Mouse (Mus musculus) heart, embryonic 16.5 days (tissue): ENCODE results near the gene Gbx2. TPM values are rescaled to one million over a fixed set of nuclear protein-coding genes. Genes with fewer than 3 reads are reported as not detected.

Experiments used
- ATAC-seq: fragments of 200-750 bp; cut with Nextera tagmentation; replicated peaks from 2 replicates; pipeline ENCODE4 v1.8.0; 2017; ENCODE audit warnings: moderate number of reproducible peaks; ENCODE audit not compliant: insufficient read depth, low FRiP score; ENCODE audit errors: extremely low read depth
- H3K27ac ChIP-seq: fragments of 300-500 bp; sonication (generic); 2 replicates; pipeline ENCODE4 v1.5.1; 2014; ENCODE audit warnings: mild to moderate bottlenecking, low read length, control low read depth, moderate library complexity
- H3K27me3 ChIP-seq: fragments of 300-500 bp; sonication (generic); 2 replicates; pipeline ENCODE4 v1.6.1; 2014; ENCODE audit warnings: low read length, mixed read lengths; ENCODE audit not compliant: control insufficient read depth, insufficient read depth
- H3K36me3 ChIP-seq: fragments of 300-500 bp; sonication (generic); 2 replicates; pipeline ENCODE4 v1.6.1; 2014; ENCODE audit not compliant: control insufficient read depth, insufficient read depth
- H3K4me1 ChIP-seq: fragments of 300-500 bp; sonication (generic); 2 replicates; pipeline ENCODE4 v1.6.1; 2014; ENCODE audit warnings: low read length, mixed read lengths; ENCODE audit not compliant: control insufficient read depth, insufficient read depth
- H3K4me2 ChIP-seq: fragments of 300-500 bp; sonication (generic); 2 replicates; pipeline ENCODE4 v1.6.1; 2014; ENCODE audit warnings: low read depth, mild to moderate bottlenecking, control low read depth, low read length
- H3K4me3 ChIP-seq: fragments of 300-500 bp; sonication (generic); 2 replicates; pipeline ENCODE4 v1.5.1; 2014; ENCODE audit warnings: mild to moderate bottlenecking, control low read depth, low read length
- H3K9ac ChIP-seq: fragments of 300-500 bp; sonication (generic); 2 replicates; pipeline ENCODE4 v1.6.1; 2014; ENCODE audit warnings: low read length, control low read depth
- H3K9me3 ChIP-seq: fragments of 300-500 bp; sonication (generic); replicated peaks from 2 replicates; pipeline ENCODE4 v1.6.1; 2016; ENCODE audit warnings: low read length; ENCODE audit not compliant: control insufficient read depth
- WGBS: fragments of 180-500 bp; shearing (Covaris S2); extraction: QIAGEN DNeasy Blood & Tissue Kit; methylation state at CpG from one replicate; pipeline ENCODE4 v1.1.7; 2014; 5-methylcytosine and 5-hydroxymethylcytosine counted together
- polyA plus RNA-seq: library from polyadenylated mRNA; unstranded; fragments of >200 nt; fragmentation: Nextera tagmentation; extraction: Ambion mirVana; gene quantifications from 2 replicates; pipeline ENCODE4 v1.2.1, GENCODE M21; 2015

Gene Gbx2
- polyA plus RNA-seq, 1 experiment from 2014 or later, result not detected

- Histone ChIP-seq H3K4me1 (no peaks in the 10 kb centered on the region), H3K36me3 (no peaks in the 10 kb centered on the region), H3K27ac (no peak overlapping the region), H3K4me3 (no peak overlapping the region), H3K9me3 (no peaks in the 10 kb centered on the region), H3K4me2 (no peak overlapping the region), H3K27me3 (peaks cover 42% of the 10 kb centered on the region), H3K9ac (no peak overlapping the region)
- no peak for ATAC-seq
- WGBS, result 72% methylated on average over 12 of the region's 12 CpGs
Measured at GRCm38 (mm10) chr1:89964426-89964825, 33.4 kb upstream of the Gbx2 start.

- no peaks in the 10 kb centered on the region for H3K36me3 ChIP-seq
- no peak overlapping the region for H3K4me2 ChIP-seq
- no peaks in the 10 kb centered on the region for H3K9me3 ChIP-seq
- H3K9ac ChIP-seq, result no peak overlapping the region
- 86% methylated on average over 2 of the region's 2 CpGs for WGBS
- H3K27me3 ChIP-seq, result peaks cover 33% of the 10 kb centered on the region
- no peak overlapping the region for H3K27ac ChIP-seq
- H3K4me3 ChIP-seq, result no peak overlapping the region
- H3K4me1 ChIP-seq, result no peaks in the 10 kb centered on the region
- no peak for ATAC-seq
Measured at GRCm38 (mm10) chr1:89963296-89963695, 32.3 kb upstream of the Gbx2 start.

GRCm38 (mm10) chr1:89962092-89962491, 31.1 kb upstream of the Gbx2 start:
- Histone ChIP-seq H3K9ac (no peak overlapping the region; the same call in 1 of the 2 replicates), H3K4me3 (no peak overlapping the region), H3K4me2 (no peak overlapping the region), H3K4me1 (no peaks in the 10 kb centered on the region), H3K27me3 (peaks cover 21% of the 10 kb centered on the region), H3K36me3 (no peaks in the 10 kb centered on the region), H3K9me3 (no peaks in the 10 kb centered on the region), H3K27ac (no peak overlapping the region)
- 34% methylated on average over 13 of the region's 13 CpGs for WGBS
- no peak for ATAC-seq

- Histone ChIP-seq H3K4me3 (no peak overlapping the region), H3K27ac (no peak overlapping the region), H3K36me3 (no peaks in the 10 kb centered on the region), H3K27me3 (peaks cover 17% of the 10 kb centered on the region), H3K4me2 (no peak overlapping the region), H3K9me3 (no peaks in the 10 kb centered on the region), H3K9ac (no peak overlapping the region), H3K4me1 (no peaks in the 10 kb centered on the region)
- no peak for ATAC-seq
- 72% methylated on average over 4 of the region's 4 CpGs for WGBS
Measured at GRCm38 (mm10) chr1:89959393-89959792, 28.4 kb upstream of the Gbx2 start.

GRCm38 (mm10) chr1:89943202-89943601, 12.2 kb upstream of the Gbx2 start:
- peaks cover 65% of the 10 kb centered on the region for H3K27me3 ChIP-seq
- no peak for ATAC-seq
- no peak overlapping the region for H3K4me3 ChIP-seq
- H3K9ac ChIP-seq, result no peak overlapping the region
- peaks cover 3% of the 10 kb centered on the region; the same call in 1 of the 2 replicates for H3K9me3 ChIP-seq
- H3K4me1 ChIP-seq, result peaks cover 8% of the 10 kb centered on the region
- H3K27ac ChIP-seq, result no peak overlapping the region
- H3K4me2 ChIP-seq, result peak overlapping the region; percentile 10; the same call in 1 of the 2 replicates
- WGBS, result 2% methylated on average over 16 of the region's 16 CpGs
- H3K36me3 ChIP-seq, result no peaks in the 10 kb centered on the region

GRCm38 (mm10) chr1:89942395-89942976, 11.5 kb upstream of the Gbx2 start:
- 9% methylated on average over 15 of the region's 15 CpGs for WGBS
- Histone ChIP-seq H3K4me2 (peak overlapping the region; percentile 57), H3K9ac (no peak overlapping the region), H3K9me3 (peaks cover 3% of the 10 kb centered on the region; the same call in 1 of the 2 replicates), H3K27ac (no peak overlapping the region), H3K4me3 (peak overlapping the region; percentile 40), H3K27me3 (peaks cover 72% of the 10 kb centered on the region), H3K36me3 (no peaks in the 10 kb centered on the region), H3K4me1 (peaks cover 8% of the 10 kb centered on the region)
- no peak for ATAC-seq

- Histone ChIP-seq H3K27me3 (peaks cover 76% of the 10 kb centered on the region), H3K27ac (no peak overlapping the region), H3K4me2 (peak overlapping the region; percentile 57), H3K4me1 (peaks cover 8% of the 10 kb centered on the region), H3K9me3 (peaks cover 3% of the 10 kb centered on the region; the same call in 1 of the 2 replicates), H3K9ac (peak overlapping the region; percentile 21; the same call in 1 of the 2 replicates), H3K4me3 (peak overlapping the region; percentile 40), H3K36me3 (no peaks in the 10 kb centered on the region)
- WGBS, result under 1% methylated on average over 40 of the region's 40 CpGs
- no peak for ATAC-seq
Measured at GRCm38 (mm10) chr1:89941701-89942381, 10.9 kb upstream of the Gbx2 start.

- 20% methylated on average over 15 of the region's 15 CpGs for WGBS
Measured at GRCm38 (mm10) chr1:89940961-89941524, 10.1 kb upstream of the Gbx2 start.

More at GRCm38 (mm10) chr1:89940961-89941524, 10.1 kb upstream of the Gbx2 start:
- no peak for ATAC-seq
- Histone ChIP-seq H3K9me3 (peaks cover 3% of the 10 kb centered on the region; the same call in 1 of the 2 replicates), H3K4me1 (peaks cover 8% of the 10 kb centered on the region), H3K27me3 (peaks cover 84% of the 10 kb centered on the region), H3K27ac (no peak overlapping the region), H3K36me3 (no peaks in the 10 kb centered on the region), H3K4me3 (peak overlapping the region; percentile 40; the same call in 1 of the 2 replicates), H3K9ac (no peak overlapping the region), H3K4me2 (no peak overlapping the region)
